Mouse (Mus musculus) c-Kit-positive CD71-negative TER-119-negative erythroid progenitor cells, embryonic 14.5 days (primary cell): ENCODE measurements around the gene Dmp1.

Experiments used
- DNase-seq: peaks from one replicate; pipeline ENCODE4 v3.0.0-alpha.2; 2013; ENCODE audit warnings: low read depth

The Dmp1 gene

GRCm38 (mm10) chr5:104263014-104263776, 60.8 kb downstream of the Dmp1 start:
- DNase-seq: no peak
